In the genomic region with DNA sequence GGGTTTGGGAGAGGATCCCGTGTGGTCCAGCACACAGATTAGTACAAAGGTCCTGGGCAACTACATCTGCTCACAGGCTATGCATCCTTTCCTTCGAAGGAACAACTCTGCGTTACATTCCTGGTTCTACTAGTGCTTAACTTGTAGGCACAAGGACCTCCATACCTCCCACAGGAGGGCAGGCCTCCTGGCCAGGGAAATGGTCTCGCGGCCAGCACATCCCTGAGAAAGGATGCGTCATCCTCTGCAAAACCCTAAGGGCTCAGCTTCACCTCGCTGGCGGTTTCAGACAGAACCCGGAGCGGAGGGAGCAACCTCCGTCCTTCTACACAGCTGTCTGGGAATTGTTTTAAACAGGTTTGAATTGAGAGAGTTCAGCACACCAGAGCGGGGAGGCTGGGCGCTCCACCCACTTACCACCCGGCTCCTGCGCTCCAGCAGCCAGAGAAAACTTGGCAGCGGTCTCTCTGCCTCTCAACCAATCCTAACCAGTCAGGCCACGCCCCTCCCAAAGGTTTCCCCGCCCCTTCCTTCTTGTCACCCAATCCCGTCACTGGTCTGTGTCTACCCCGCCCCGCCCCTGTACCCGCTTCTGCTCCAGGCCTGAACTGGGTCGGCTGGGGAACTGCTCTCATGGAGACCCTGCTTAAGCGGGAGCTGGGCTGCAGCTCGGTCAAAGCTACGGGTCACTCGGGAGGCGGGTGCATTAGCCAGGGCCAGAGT, we compare ENCODE assay signal across 1 mouse cellular context.
TF ChIP-seq lines count a peak whose summit lies in the region.

Gene Fn3krp, plus strand, starts transcription at position 572 of the 723 bp plus-strand sequence.

TF ChIP-seq in MEL, 35 proteins besides CTCF, POLR2A, EP300 and RAD21 (continued from another document):
- TF ChIP-seq MYB (IDR thresholded peaks at IDR 0.05; ENCODE audit: low read depth, low read length) (no peak), UBTF (IDR thresholded peaks at IDR 0.05; ENCODE audit: borderline replicate concordance, insufficient read depth, low read depth, low read length) (no peak), MAX (IDR thresholded peaks at IDR 0.05; ENCODE audit: low read length) (peak; percentile 67), USF2 (IDR thresholded peaks at IDR 0.05; ENCODE audit: borderline replicate concordance in 1 of 2, insufficient read depth in 1 of 2, low read depth in 1 of 2, low read length in 2 of 2) (no peak), POLR2AphosphoS5 (IDR thresholded peaks at IDR 0.05; ENCODE audit: borderline replicate concordance, low read depth, low read length) (no peak), ETS1 (IDR thresholded peaks at IDR 0.05; ENCODE audit: low read depth, low read length) (peak; percentile 21), SMC3 (IDR thresholded peaks at IDR 0.05; ENCODE audit: low read depth, low read length) (no peak), MAZ (IDR thresholded peaks at IDR 0.05; ENCODE audit: low read depth, low read length) (peak; percentile 67; the same call in 1 of the 2 replicates), NELFE (IDR thresholded peaks at IDR 0.05; ENCODE audit: low read depth, low read length) (peak; percentile 69), MEF2A (IDR thresholded peaks at IDR 0.05; ENCODE audit: extremely low read depth, insufficient replicate concordance, low read depth, low read length, poor library complexity, severe bottlenecking) (no peak), E2F4 (IDR thresholded peaks at IDR 0.05; ENCODE audit: borderline replicate concordance, low read depth, low read length) (no peak; the same call in 1 of the 2 replicates)
